Mouse (Mus musculus): ENCODE measurements around the gene Crtc3. TPM values are rescaled to one million over a fixed set of nuclear protein-coding genes. Genes with fewer than 3 reads are reported as not detected.

The Crtc3 gene
- total and polyA plus RNA-seq, 2 experiments: 3.0 to 12.9 TPM

DNA sequence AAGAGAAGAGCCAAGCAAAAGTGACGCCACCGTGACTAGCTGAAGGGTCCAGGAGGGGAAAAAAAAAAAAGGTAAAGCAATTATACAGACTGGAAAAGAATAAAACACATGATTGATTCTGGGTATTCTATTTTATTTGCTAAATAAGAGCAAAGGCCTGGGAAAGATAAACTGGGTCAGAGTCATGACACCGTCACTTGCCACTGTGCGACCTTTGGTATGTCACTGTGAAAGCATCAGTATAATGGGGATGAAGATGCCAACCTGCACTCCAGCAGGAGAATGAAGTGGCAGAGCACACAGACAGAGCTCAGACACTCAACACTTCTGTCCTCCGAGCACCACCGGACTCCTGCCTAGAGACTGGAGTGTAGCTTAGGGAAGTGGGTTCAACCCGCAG is 34.7 kb downstream of the Crtc3 start:
- peak overlapping the region; percentile 83 for H3K27ac ChIP-seq (replicated peaks; ENCODE audit: insufficient read depth, low read depth, low read length)
- no peak overlapping the region for H3K4me3 ChIP-seq (ENCODE audit: insufficient read depth, low read depth, low read length)
- peaks cover 12% of the 10 kb centered on the region; the same call in 1 of the 2 replicates for H3K79me2 ChIP-seq (ENCODE audit: control insufficient read depth, insufficient read depth, low read length)
- WGBS: 28% methylated on average over 7 of the region's 7 CpGs
- peak; percentile 96 for DNase-seq (ENCODE audit: extremely low read depth, low read depth, low spot score)
- no peaks in the 10 kb centered on the region for H3K27me3 ChIP-seq (ENCODE audit: control insufficient read depth, insufficient read depth, low read length)
- TF ChIP-seq POLR2A (IDR thresholded peaks at IDR 0.05; ENCODE audit: extremely low read depth, insufficient read depth, low read length): no peak
- TF ChIP-seq CTCF (IDR thresholded peaks at IDR 0.05; ENCODE audit: low read depth, low read length): no peak
- no peaks in the 10 kb centered on the region for H3K36me3 ChIP-seq (ENCODE audit: control insufficient read depth, insufficient read depth, low read length)
- H3K4me1 ChIP-seq (ENCODE audit: control insufficient read depth, insufficient read depth, low read length): peaks cover 41% of the 10 kb centered on the region
- H3K9ac ChIP-seq (ENCODE audit: low read depth, low read length): no peak overlapping the region

DNA sequence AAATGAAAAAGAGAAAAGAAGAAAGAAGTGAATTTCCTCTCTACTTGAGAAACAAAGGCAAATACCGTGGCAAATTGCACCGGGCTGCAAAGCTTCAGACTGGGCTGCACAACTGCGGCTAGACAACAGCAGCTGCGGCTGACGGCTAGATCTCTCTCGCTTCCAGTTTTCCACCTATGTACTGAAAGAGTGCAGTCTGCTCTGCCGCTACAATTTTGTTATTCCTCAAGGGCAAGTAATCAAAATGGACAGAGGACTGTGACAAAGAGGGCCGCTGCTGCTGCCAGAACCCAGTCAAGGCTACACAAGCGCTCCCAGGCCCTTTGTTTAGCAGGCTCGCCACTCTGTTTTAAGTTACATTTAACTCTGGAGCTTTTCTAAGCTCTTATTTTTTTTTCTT is 35.6 kb downstream of the Crtc3 start:
- H3K4me1 ChIP-seq (ENCODE audit: control insufficient read depth, insufficient read depth, low read length): peaks cover 41% of the 10 kb centered on the region
- 71% methylated on average over 10 of the region's 10 CpGs for WGBS
- H3K9ac ChIP-seq (ENCODE audit: low read depth, low read length): no peak overlapping the region
- no peaks in the 10 kb centered on the region for H3K36me3 ChIP-seq (ENCODE audit: control insufficient read depth, insufficient read depth, low read length)
- no peaks in the 10 kb centered on the region for H3K27me3 ChIP-seq (ENCODE audit: control insufficient read depth, insufficient read depth, low read length)
- no peak for DNase-seq (ENCODE audit: extremely low read depth, low read depth, low spot score)
- peak overlapping the region; percentile 30; the same call in 1 of the 2 replicates for H3K27ac ChIP-seq (replicated peaks; ENCODE audit: insufficient read depth, low read depth, low read length)
- TF ChIP-seq POLR2A (IDR thresholded peaks at IDR 0.05; ENCODE audit: extremely low read depth, insufficient read depth, low read length) (no peak), CTCF (IDR thresholded peaks at IDR 0.05; ENCODE audit: low read depth, low read length) (no peak)
- peaks cover 15% of the 10 kb centered on the region; the same call in 1 of the 2 replicates for H3K79me2 ChIP-seq (ENCODE audit: control insufficient read depth, insufficient read depth, low read length)
- no peak overlapping the region for H3K4me3 ChIP-seq (ENCODE audit: insufficient read depth, low read depth, low read length)

DNA sequence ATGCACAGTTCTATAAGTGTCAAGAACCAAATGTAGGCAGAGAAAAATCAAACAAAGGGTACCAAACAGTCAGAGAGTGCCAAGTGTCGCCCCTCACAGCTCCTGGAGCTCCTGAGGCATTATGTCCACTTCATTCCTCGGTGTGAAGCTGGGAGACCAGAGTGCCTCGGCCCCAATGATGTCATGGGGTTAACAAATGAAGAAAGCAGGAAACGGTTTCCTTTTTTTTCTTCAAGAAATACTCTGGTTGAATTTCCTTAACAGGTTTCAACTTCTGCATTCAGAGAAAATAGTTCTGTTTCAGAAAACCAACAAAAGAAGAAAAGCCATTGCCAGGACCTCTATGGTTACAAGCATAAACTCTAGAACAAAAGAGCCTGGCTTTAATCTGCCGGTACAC is 36.4 kb downstream of the Crtc3 start:
- no peaks in the 10 kb centered on the region for H3K36me3 ChIP-seq (ENCODE audit: control insufficient read depth, insufficient read depth, low read length)
- WGBS: 73% methylated on average over 5 of the region's 5 CpGs
- H3K79me2 ChIP-seq (ENCODE audit: control insufficient read depth, insufficient read depth, low read length): peaks cover 16% of the 10 kb centered on the region; the same call in 1 of the 2 replicates
- DNase-seq (ENCODE audit: extremely low read depth, low read depth, low spot score): no peak
- no peak overlapping the region for H3K9ac ChIP-seq (ENCODE audit: low read depth, low read length)
- TF ChIP-seq CTCF (IDR thresholded peaks at IDR 0.05; ENCODE audit: low read depth, low read length) (no peak), POLR2A (IDR thresholded peaks at IDR 0.05; ENCODE audit: extremely low read depth, insufficient read depth, low read length) (no peak)
- H3K27me3 ChIP-seq (ENCODE audit: control insufficient read depth, insufficient read depth, low read length): no peaks in the 10 kb centered on the region
- H3K4me1 ChIP-seq (ENCODE audit: control insufficient read depth, insufficient read depth, low read length): peaks cover 37% of the 10 kb centered on the region
- no peak overlapping the region for H3K27ac ChIP-seq (replicated peaks; ENCODE audit: insufficient read depth, low read depth, low read length)
- H3K4me3 ChIP-seq (ENCODE audit: insufficient read depth, low read depth, low read length): no peak overlapping the region

DNA sequence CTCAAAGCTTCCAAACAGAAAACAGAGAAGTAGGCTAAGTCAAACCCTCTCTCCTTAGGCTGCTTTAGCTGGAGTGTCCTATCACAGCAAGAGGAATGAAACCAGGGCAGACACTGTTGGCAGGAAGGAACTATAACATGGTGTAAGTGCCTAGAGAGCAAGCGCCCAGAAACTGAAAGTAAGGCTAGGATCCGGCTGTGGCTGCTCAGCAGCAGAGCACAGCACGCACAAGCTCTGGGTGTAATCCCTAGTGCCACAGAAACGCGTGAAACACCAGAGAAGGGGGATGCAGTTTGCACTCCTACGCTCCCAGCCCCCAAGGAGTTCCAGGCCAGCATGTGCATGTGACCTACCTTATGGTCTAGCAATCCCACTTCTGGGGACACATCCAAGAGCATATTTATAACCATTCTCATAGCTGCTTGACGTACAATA is 41.2 kb downstream of the Crtc3 start:
- H3K4me3 ChIP-seq (ENCODE audit: insufficient read depth, low read depth, low read length): no peak overlapping the region
- TF ChIP-seq CTCF (IDR thresholded peaks at IDR 0.05; ENCODE audit: low read depth, low read length): no peak
- no peak for TF ChIP-seq POLR2A (IDR thresholded peaks at IDR 0.05; ENCODE audit: extremely low read depth, insufficient read depth, low read length)
- H3K36me3 ChIP-seq (ENCODE audit: control insufficient read depth, insufficient read depth, low read length): no peaks in the 10 kb centered on the region
- DNase-seq (ENCODE audit: extremely low read depth, low read depth, low spot score): peak; percentile 54
- 41% methylated on average over 7 of the region's 7 CpGs for WGBS
- H3K9ac ChIP-seq (ENCODE audit: low read depth, low read length): 0 out of 2 replicates have a peak overlapping the region, but pooled peaks have one; percentile 13
- no peaks in the 10 kb centered on the region for H3K27me3 ChIP-seq (ENCODE audit: control insufficient read depth, insufficient read depth, low read length)
- 0 out of 2 replicates have a peak, but pooled peaks cover 4% of the 10 kb centered on the region for H3K4me1 ChIP-seq (ENCODE audit: control insufficient read depth, insufficient read depth, low read length)
- peak overlapping the region; percentile 11; the same call in 1 of the 2 replicates for H3K27ac ChIP-seq (replicated peaks; ENCODE audit: insufficient read depth, low read depth, low read length)
- H3K79me2 ChIP-seq (ENCODE audit: control insufficient read depth, insufficient read depth, low read length): peaks cover 34% of the 10 kb centered on the region

DNA sequence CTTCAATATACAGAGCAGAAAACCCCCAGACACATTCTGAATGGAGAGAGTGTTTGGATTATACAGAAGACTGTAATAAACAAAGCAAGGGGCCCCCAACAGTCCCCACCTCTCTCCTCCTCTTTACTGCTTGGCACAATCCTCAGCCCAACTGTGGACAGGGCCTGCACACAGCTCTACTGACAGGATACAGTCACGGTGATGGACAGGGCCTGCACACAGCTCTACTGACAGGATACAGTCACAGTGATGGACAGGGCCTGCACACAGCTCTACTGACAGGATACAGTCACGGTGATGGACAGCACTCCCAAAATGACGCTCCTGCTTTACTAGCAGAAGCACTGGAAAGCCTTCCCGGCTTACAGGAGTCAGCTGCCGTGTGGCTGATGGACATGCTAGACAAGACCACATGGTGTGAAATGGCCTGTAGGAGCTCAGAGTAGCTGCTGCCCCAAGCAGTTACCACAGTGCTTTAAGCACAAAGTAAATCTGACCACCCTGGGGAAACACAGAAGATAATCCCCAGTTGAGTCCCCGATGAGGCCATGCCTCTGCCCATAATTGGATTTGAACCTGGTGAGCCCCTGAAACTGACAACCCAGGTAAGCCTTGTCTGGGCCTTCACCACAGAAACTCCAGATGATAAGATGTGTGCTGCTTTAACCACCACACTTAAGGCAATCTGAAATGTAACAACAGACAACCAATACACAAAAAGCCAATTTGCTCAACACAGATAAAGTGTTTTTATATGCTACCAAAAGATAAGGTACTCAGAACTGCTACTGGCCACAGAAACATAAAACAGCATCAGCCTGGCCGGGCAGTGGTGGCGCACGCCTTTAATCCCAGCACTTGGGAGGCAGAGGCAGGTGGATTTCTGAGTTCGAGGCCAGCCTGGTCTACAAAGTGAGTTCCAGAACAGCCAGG is 42.3 kb downstream of the Crtc3 start:
- TF ChIP-seq POLR2A (IDR thresholded peaks at IDR 0.05; ENCODE audit: extremely low read depth, insufficient read depth, low read length): no peak
- no peak for TF ChIP-seq CTCF (IDR thresholded peaks at IDR 0.05; ENCODE audit: low read depth, low read length)
- no peaks in the 10 kb centered on the region for H3K27me3 ChIP-seq (ENCODE audit: control insufficient read depth, insufficient read depth, low read length)
- no peak overlapping the region for H3K4me3 ChIP-seq (ENCODE audit: insufficient read depth, low read depth, low read length)
- DNase-seq (ENCODE audit: extremely low read depth, low read depth, low spot score): no peak
- no peaks in the 10 kb centered on the region for H3K36me3 ChIP-seq (ENCODE audit: control insufficient read depth, insufficient read depth, low read length)
- H3K79me2 ChIP-seq (ENCODE audit: control insufficient read depth, insufficient read depth, low read length): peaks cover 28% of the 10 kb centered on the region
- 88% methylated on average over 10 of the region's 10 CpGs for WGBS
- no peak overlapping the region for H3K9ac ChIP-seq (ENCODE audit: low read depth, low read length)
- no peak overlapping the region for H3K27ac ChIP-seq (replicated peaks; ENCODE audit: insufficient read depth, low read depth, low read length)
- 0 out of 2 replicates have a peak, but pooled peaks cover 4% of the 10 kb centered on the region for H3K4me1 ChIP-seq (ENCODE audit: control insufficient read depth, insufficient read depth, low read length)

Measured in liver, adult 2 months (tissue).